Mouse (Mus musculus) MEL (cell line): Measurements from ENCODE around the gene Mgll. TPM values are rescaled to one million over a fixed set of nuclear protein-coding genes. Genes with fewer than 3 reads are reported as not detected.

ENCODE experiments used
- DNase-seq: peaks from one replicate; pipeline ENCODE4 v3.0.0; 2011; ENCODE audit warnings: low read depth, low spot score
- H3K27ac ChIP-seq: 2 replicates; pipeline ENCODE4 v1.5.1; 2012; ENCODE audit warnings: low read depth, mild to moderate bottlenecking, control low read depth, low read length, moderate library complexity; ENCODE audit not compliant: control insufficient read depth
- H3K27me3 ChIP-seq, 2 experiments: fragments of 150-350 bp in 1 of 2; sonication (generic) in 1 of 2; 2 replicates each; pipeline ENCODE4 v1.6.1; 2012; ENCODE audit warnings: low read length in 2 of 2, mild to moderate bottlenecking in 2 of 2, improper control_type of control experiment in 1 of 2, moderate library complexity in 1 of 2; ENCODE audit not compliant: insufficient read depth in 2 of 2, control insufficient read depth in 1 of 2
- H3K36me3 ChIP-seq, 2 experiments: 2 replicates each; pipeline ENCODE4 v1.6.1; 2012 to 2014; ENCODE audit warnings: low read length in 2 of 2, improper control_type of control experiment in 1 of 2, inconsistent platforms in 1 of 2, mild to moderate bottlenecking in 1 of 2; ENCODE audit not compliant: insufficient read depth in 2 of 2, control insufficient read depth in 1 of 2
- H3K4me1 ChIP-seq, 2 experiments: fragments of 150-350 bp in 1 of 2; sonication (generic) in 1 of 2; 2 replicates each; pipeline ENCODE4 v1.6.1; 2012; ENCODE audit warnings: low read length in 2 of 2, improper control_type of control experiment in 1 of 2, mild to moderate bottlenecking in 1 of 2; ENCODE audit not compliant: insufficient read depth in 2 of 2, control insufficient read depth in 1 of 2
- H3K4me3 ChIP-seq, 2 experiments: fragments of 150-350 bp in 1 of 2; sonication (generic) in 1 of 2; 2 replicates each; pipeline ENCODE4 v1.5.1; 2012; ENCODE audit warnings: low read depth in 2 of 2, low read length in 2 of 2, mild to moderate bottlenecking in 2 of 2, moderate library complexity in 2 of 2, control low read depth in 1 of 2, improper control_type of control experiment in 1 of 2; ENCODE audit not compliant: control insufficient read depth in 1 of 2, insufficient read depth in 1 of 2
- H3K79me2 ChIP-seq: 2 replicates; pipeline ENCODE4 v1.6.1; 2012; ENCODE audit warnings: mild to moderate bottlenecking, low read length, moderate library complexity; ENCODE audit not compliant: control insufficient read depth, poor library complexity, insufficient read depth
- H3K9ac ChIP-seq: 2 replicates; pipeline ENCODE4 v1.6.1; 2012; ENCODE audit warnings: low read depth, mild to moderate bottlenecking, control low read depth, low read length, moderate library complexity; ENCODE audit not compliant: control insufficient read depth, poor library complexity, severe bottlenecking
- H3K9me3 ChIP-seq: fragments of 150-350 bp; sonication (generic); replicated peaks from 2 replicates; pipeline ENCODE4 v1.6.1; 2012; ENCODE audit warnings: mild to moderate bottlenecking, low read length, improper control_type of control experiment, moderate library complexity; ENCODE audit not compliant: insufficient read depth
- CHD1 ChIP-seq: IDR thresholded peaks from 2 replicates; pipeline ENCODE4 v1.6.1; 2012; ENCODE audit warnings: low read depth, mild to moderate bottlenecking, inconsistent platforms, low read length, improper control_type of control experiment
- EP300 ChIP-seq, 2 experiments: IDR thresholded peaks; 2 replicates each; pipeline ENCODE4 v1.6.1; 2011; ENCODE audit warnings: improper control_type of control experiment in 2 of 2, low read length in 2 of 2, low read depth in 1 of 2, mild to moderate bottlenecking in 1 of 2
- GABPA ChIP-seq: IDR thresholded peaks from 2 replicates; pipeline ENCODE4 v1.6.1; 2012; ENCODE audit warnings: low read depth, mild to moderate bottlenecking, inconsistent platforms, low read length, improper control_type of control experiment, moderate library complexity
- HCFC1 ChIP-seq: IDR thresholded peaks from 2 replicates; pipeline ENCODE4 v1.6.1; 2012; ENCODE audit warnings: low read depth, mild to moderate bottlenecking, inconsistent platforms, low read length, improper control_type of control experiment, moderate library complexity
- JUND ChIP-seq: IDR thresholded peaks from 2 replicates; pipeline ENCODE4 v1.6.1; 2011; ENCODE audit warnings: low read depth, mild to moderate bottlenecking, improper control_type of control experiment, low read length
- MAZ ChIP-seq: IDR thresholded peaks from 2 replicates; pipeline ENCODE4 v1.6.1; 2012; ENCODE audit warnings: low read depth, mild to moderate bottlenecking, inconsistent platforms, low read length, improper control_type of control experiment
- MXI1 ChIP-seq: IDR thresholded peaks from 2 replicates; pipeline ENCODE4 v1.6.1; 2011; ENCODE audit warnings: mild to moderate bottlenecking, low read depth, low read length, improper control_type of control experiment
- RCOR1 ChIP-seq: IDR thresholded peaks from 2 replicates; pipeline ENCODE4 v1.6.1; 2012; ENCODE audit warnings: low read depth, mild to moderate bottlenecking, inconsistent platforms, low read length, improper control_type of control experiment
- SIN3A ChIP-seq: IDR thresholded peaks from 2 replicates; pipeline ENCODE4 v1.6.1; 2012; ENCODE audit warnings: low read length, improper control_type of control experiment, inconsistent platforms
- TBP ChIP-seq: IDR thresholded peaks from 2 replicates; pipeline ENCODE4 v1.8.0; 2011; ENCODE audit warnings: low read depth, low read length, improper control_type of control experiment
- UBTF ChIP-seq: IDR thresholded peaks from 2 replicates; pipeline ENCODE4 v1.6.1; 2012; ENCODE audit warnings: low read depth, mild to moderate bottlenecking, inconsistent platforms, low read length, improper control_type of control experiment, moderate library complexity, borderline replicate concordance; ENCODE audit not compliant: insufficient read depth
- USF1 ChIP-seq: IDR thresholded peaks from 2 replicates; pipeline ENCODE4 v1.6.1; 2014; ENCODE audit warnings: low read depth, mild to moderate bottlenecking, inconsistent platforms, low read length, improper control_type of control experiment, moderate library complexity
- ZC3H11A ChIP-seq: IDR thresholded peaks from 2 replicates; pipeline ENCODE4 v1.6.1; 2012; ENCODE audit warnings: low read depth, mild to moderate bottlenecking, inconsistent platforms, low read length, improper control_type of control experiment
- ZKSCAN1 ChIP-seq: IDR thresholded peaks from 2 replicates; pipeline ENCODE4 v1.6.1; 2012; ENCODE audit warnings: low read depth, mild to moderate bottlenecking, inconsistent platforms, low read length, improper control_type of control experiment, moderate library complexity
- ZMIZ1 ChIP-seq: IDR thresholded peaks from 2 replicates; pipeline ENCODE4 v1.6.1; 2012; ENCODE audit warnings: low read depth, mild to moderate bottlenecking, inconsistent platforms, low read length, improper control_type of control experiment, moderate library complexity
- polyA plus RNA-seq, 2 experiments: library from polyadenylated mRNA; stranded (reverse) in 1 of 2; unstranded in 1 of 2; fragments of >175 nt in 1 of 2; fragments of >200 nt in 1 of 2; gene quantifications; 2 replicates each; pipeline versions ENCODE4 v1.2.1 to v1.2.4; 2012; ENCODE audit warnings: low replicate concordance in 2 of 2, low read depth in 1 of 2; ENCODE audit not compliant: insufficient read length in 2 of 2, insufficient read depth in 1 of 2, missing spikeins in 1 of 2
- total RNA-seq: library from RNA; depleted of rRNA; stranded (reverse); fragments of 300-350 nt; gene quantifications from 2 replicates; pipeline ENCODE4 v1.2.3, GENCODE M21; 2012; rRNA removed

The Mgll gene
- total RNA-seq (not detected in 2 replicates), polyA plus RNA-seq (not detected)

DNA sequence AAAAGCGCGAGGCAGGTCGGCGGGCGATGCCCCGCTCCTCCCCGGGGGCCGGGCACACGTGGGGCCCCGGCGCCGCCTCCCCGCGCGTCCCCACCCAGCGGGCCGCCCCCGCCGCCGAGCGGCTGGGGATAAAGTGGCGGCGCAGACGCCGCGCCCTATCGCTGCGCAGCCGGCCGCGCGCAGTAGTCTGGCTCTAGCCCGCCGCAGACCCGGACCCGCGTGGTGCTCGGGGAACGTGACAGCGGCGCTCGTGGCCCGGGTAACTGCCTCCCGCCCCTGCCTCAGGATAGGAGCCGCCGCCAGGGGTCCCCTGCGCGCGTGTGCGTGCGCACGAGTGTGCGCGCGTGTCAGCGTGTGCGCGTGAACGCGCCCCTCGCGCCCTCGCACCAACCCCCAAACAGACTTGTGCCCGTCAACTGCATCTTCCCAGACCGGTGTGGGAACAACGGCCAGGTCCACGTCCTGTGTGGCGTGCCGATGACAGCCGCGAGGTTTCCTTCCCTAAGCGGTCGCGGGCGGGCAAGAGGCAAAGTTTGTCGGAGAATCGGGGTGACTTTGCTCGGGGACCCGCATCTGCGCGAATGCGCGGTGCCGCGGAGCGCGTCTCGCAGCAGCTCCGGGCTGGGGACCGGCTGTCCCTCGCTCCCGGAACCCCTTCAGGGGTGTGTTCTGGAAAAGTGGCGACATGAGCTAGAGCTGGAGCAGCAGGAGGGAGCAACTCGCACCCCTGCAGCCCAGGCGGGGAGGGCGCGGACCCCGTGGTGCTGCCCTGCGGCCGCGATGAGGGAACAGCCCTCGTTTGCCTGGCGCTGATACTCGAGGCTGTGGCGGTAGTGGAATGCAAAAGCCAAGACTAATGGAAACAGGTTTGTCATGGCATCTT, at the start of gene Mgll:
Gene Mgll (plus strand): TSS at position 100 of the 883 bp plus-strand sequence.
- no peak within 1 kb of the TSS for H3K27ac ChIP-seq
- H3K9me3 ChIP-seq = no peaks in the 10 kb centered on the region
- no peaks in the 10 kb centered on the region for H3K36me3 ChIP-seq
- H3K4me3 ChIP-seq = no peak within 1 kb of the TSS
- H3K27me3 ChIP-seq = peaks cover 0 to 1% of the 10 kb centered on the region in 2 experiments
- TF ChIP-seq MAZ (no peak), ZKSCAN1 (no peak), CHD1 (no peak), SIN3A (no peak), ZC3H11A (no peak), USF1 (no peak), RCOR1 (no peak), JUND (no peak), MXI1 (no peak), UBTF (no peak), TBP (no peak), EP300 (IDR thresholded peaks at IDR 0.05; ENCODE audit: low read depth in 1 of 2, low read length in 2 of 2) (no peak), ZMIZ1 (no peak), GABPA (no peak)
- no peaks in the 10 kb centered on the region for H3K4me1 ChIP-seq
- H3K9ac ChIP-seq = no peak within 1 kb of the TSS
- no peak for DNase-seq
- no peaks in the 10 kb centered on the region for H3K79me2 ChIP-seq

DNA sequence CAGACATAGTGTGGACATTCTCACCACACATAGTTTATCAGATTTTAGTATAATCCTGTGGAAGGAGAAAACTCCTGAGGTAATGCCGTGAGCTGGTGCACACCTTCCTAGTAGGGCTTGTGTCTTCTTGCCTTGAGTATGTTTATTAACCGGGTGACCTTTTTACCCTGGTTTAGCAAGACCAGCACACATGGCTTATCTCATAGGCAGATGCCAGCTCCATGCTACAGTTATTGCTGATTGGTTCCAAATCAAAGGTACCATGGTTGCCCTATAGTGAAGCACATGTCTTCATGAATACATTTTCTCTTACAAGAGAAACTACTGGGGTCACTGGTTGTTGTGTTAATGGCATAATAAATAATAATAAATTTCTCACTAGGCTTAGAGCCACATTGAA, 48.4 kb upstream of the Mgll start:
- TF ChIP-seq JUND = no peak
- no peak for TF ChIP-seq CHD1
- no peak for TF ChIP-seq HCFC1

More for the DNA sequence above, 48.4 kb upstream of the Mgll start:
- Histone ChIP-seq H3K27ac (no peak overlapping the region), H3K79me2 (no peaks in the 10 kb centered on the region), H3K4me1 (no peaks in the 10 kb centered on the region), H3K9me3 (no peaks in the 10 kb centered on the region), H3K27me3 (peaks cover 0 to 8% of the 10 kb centered on the region in 2 experiments; a peak in 3 of 4 replicates), H3K36me3 (no peaks in the 10 kb centered on the region), H3K4me3 (no peak overlapping the region), H3K9ac (no peak overlapping the region)
- no peak for DNase-seq
